Mouse (Mus musculus): Measurements from ENCODE around the gene Pygb. TPM values are rescaled to one million over a fixed set of nuclear protein-coding genes. Genes with fewer than 3 reads are reported as not detected.

Pygb gene
- total and polyA plus RNA-seq, 3 experiments: 36.4 to 47.7 (median 43.2) TPM

DNA sequence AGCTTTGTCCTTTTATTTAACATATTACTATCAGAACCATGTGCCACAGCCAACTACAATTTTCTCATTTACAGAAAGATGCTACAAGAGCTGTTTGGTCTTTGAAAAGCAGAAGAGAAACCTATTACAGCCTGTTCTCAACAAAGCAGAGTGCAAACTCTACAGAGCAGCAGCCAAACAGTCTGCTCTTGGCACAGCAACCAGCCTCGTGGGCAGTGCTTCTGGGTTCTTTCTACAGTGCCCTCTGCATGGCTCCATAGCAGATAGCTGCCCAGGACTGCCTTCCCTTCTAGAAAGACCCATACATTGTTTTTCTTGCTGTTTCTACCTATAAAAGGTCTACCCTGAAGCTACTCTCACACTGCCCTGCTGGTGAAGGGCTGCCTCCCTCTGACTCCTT is 58.3 kb downstream of the Pygb start:
- H3K9ac ChIP-seq (ENCODE audit: insufficient read depth, low read depth): no peak overlapping the region; the same call in 1 of the 2 replicates
- H3K9me3 ChIP-seq (replicated peaks; ENCODE audit: low read length): no peaks in the 10 kb centered on the region
- no peaks in the 10 kb centered on the region for H3K27me3 ChIP-seq (replicated peaks)
- no peaks in the 10 kb centered on the region; the same call in none of the 2 replicates for H3K79me2 ChIP-seq (replicated peaks; ENCODE audit: control insufficient read depth, extremely low read depth, insufficient read depth, poor library complexity, severe bottlenecking)
- no peak overlapping the region; the same call in 1 of the 2 replicates for H3K27ac ChIP-seq (ENCODE audit: insufficient read depth, low read depth)
- TF ChIP-seq KAT2A (IDR thresholded peaks at IDR 0.05; ENCODE audit: insufficient replicate concordance, low read length) (no peak), CHD1 (IDR thresholded peaks at IDR 0.05; ENCODE audit: low read depth, low read length) (no peak), UBTF (IDR thresholded peaks at IDR 0.05; ENCODE audit: low read depth, low read length) (no peak), CHD2 (IDR thresholded peaks at IDR 0.05; ENCODE audit: low read length) (no peak), ELF1 (IDR thresholded peaks at IDR 0.05; ENCODE audit: low read depth, low read length) (no peak), ZC3H11A (IDR thresholded peaks at IDR 0.05; ENCODE audit: low read depth, low read length) (no peak), MAX (IDR thresholded peaks at IDR 0.05; ENCODE audit: low read length) (no peak)
- H3K4me2 ChIP-seq (ENCODE audit: insufficient read depth, low read depth, poor library complexity, severe bottlenecking): peak overlapping the region; percentile 35
- H3K36me3 ChIP-seq (replicated peaks in 1 of 2; ENCODE audit: control insufficient read depth in 1 of 2, insufficient read depth in 1 of 2, low read length in 1 of 2): peaks cover 7 to 54% of the 10 kb centered on the region in 2 experiments
- dilution Hi-C loops (cut with MboI; ENCODE audit: extremely low pct_ligation_motif_present, extremely low pct_unique_long_range_greater_than_20kb, low sequenced_read_pairs): no loop called here
- no peak for DNase-seq (ENCODE audit: extremely low read depth)
- in situ Hi-C loops (cut with MboI; ENCODE audit: low pct_ligation_motif_present, low pct_unique_long_range_greater_than_20kb, low sequenced_read_pairs): loop anchor here (25.0 kb wide), 1 partner anchor 168 kb away; no protein-coding TSS in a partner anchor
- H3K4me1 ChIP-seq (ENCODE audit: control insufficient read depth in 1 of 2, insufficient read depth in 2 of 2): peaks cover 41 to 68% of the 10 kb centered on the region in 2 experiments
- H3K4me3 ChIP-seq (replicated peaks in 1 of 3; ENCODE audit: low read depth in 2 of 3, low read length in 2 of 3, poor library complexity in 1 of 3): no peak overlapping the region

DNA sequence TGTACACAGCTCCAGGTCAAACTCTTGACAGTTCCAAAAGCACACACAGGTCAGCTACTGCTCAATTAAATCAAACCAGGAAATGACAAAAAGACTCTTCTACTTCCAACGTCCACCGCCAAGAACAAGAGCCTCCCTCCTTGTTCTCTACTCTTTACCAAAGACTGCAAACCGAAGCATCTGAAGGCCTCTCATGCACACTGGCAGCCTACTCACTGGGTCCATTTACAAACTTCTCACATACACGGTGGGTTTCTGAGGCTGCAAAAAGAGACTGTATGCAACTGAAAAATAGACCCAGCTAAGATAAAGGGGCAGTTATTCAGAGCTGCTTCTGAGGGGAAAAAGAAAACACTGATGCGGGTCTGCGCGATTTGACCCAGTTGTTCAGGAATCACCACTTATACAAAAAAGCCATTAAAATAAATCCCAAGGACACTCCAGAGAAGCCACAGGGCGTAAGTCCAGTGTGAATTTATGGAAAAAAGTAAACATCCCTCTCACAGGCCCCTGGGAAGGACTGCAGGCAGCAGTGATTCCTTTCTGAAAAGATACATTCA is 61.0 kb downstream of the Pygb start:
- H3K9ac ChIP-seq (ENCODE audit: insufficient read depth, low read depth): no peak overlapping the region
- TF ChIP-seq UBTF (IDR thresholded peaks at IDR 0.05; ENCODE audit: low read depth, low read length): no peak
- no peak for TF ChIP-seq MAFK (IDR thresholded peaks at IDR 0.05; ENCODE audit: insufficient replicate concordance, low read length)
- TF ChIP-seq RCOR1 (conservative IDR thresholded peaks at IDR 0.05; ENCODE audit: low read depth, low read length): no peak
- H3K4me3 ChIP-seq (replicated peaks in 1 of 3; ENCODE audit: low read depth in 2 of 3, low read length in 2 of 3, poor library complexity in 1 of 3): no peak overlapping the region
- peaks cover 28 to 46% of the 10 kb centered on the region in 2 experiments for H3K4me1 ChIP-seq (ENCODE audit: control insufficient read depth in 1 of 2, insufficient read depth in 2 of 2)
- peaks cover 7 to 52% of the 10 kb centered on the region in 2 experiments for H3K36me3 ChIP-seq (replicated peaks in 1 of 2; ENCODE audit: control insufficient read depth in 1 of 2, insufficient read depth in 1 of 2, low read length in 1 of 2)
- no peaks in the 10 kb centered on the region; the same call in none of the 2 replicates for H3K79me2 ChIP-seq (replicated peaks; ENCODE audit: control insufficient read depth, extremely low read depth, insufficient read depth, poor library complexity, severe bottlenecking)
- no peaks in the 10 kb centered on the region for H3K27me3 ChIP-seq (replicated peaks)
- in situ Hi-C loops (cut with MboI; ENCODE audit: low pct_ligation_motif_present, low pct_unique_long_range_greater_than_20kb, low sequenced_read_pairs): loop anchor here (25.0 kb wide), 1 partner anchor 165 kb away; no protein-coding TSS in a partner anchor
- H3K9me3 ChIP-seq (replicated peaks; ENCODE audit: low read length): no peaks in the 10 kb centered on the region
- H3K27ac ChIP-seq (ENCODE audit: insufficient read depth, low read depth): no peak overlapping the region
- no peak overlapping the region for H3K4me2 ChIP-seq (ENCODE audit: insufficient read depth, low read depth, poor library complexity, severe bottlenecking)
- dilution Hi-C loops (cut with MboI; ENCODE audit: extremely low pct_ligation_motif_present, extremely low pct_unique_long_range_greater_than_20kb, low sequenced_read_pairs): no loop called here
- DNase-seq (ENCODE audit: extremely low read depth): no peak

DNA sequence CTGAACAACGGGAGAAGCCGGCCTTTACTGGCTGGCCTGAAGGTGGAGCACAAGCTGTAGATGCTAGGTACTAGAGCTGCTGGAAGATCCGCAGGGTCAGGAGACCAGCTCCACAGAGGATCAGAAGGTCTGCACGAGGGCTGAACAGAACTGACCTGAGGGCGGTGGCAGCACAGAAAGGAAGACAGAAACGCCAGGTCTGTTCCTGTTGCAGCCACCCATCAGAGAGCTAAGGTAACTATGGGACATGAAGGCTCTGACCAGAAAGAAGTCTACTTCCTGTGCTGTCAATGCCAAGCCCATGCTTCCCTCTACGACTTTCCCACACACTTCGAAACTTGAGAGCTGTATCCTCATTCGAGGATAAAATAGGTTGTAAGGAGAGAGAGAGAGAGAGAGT is 64.7 kb downstream of the Pygb start:
- in situ Hi-C loops (cut with MboI; ENCODE audit: low pct_ligation_motif_present, low pct_unique_long_range_greater_than_20kb, low sequenced_read_pairs) (no loop called here), dilution Hi-C loops (cut with MboI; ENCODE audit: extremely low pct_ligation_motif_present, extremely low pct_unique_long_range_greater_than_20kb, low sequenced_read_pairs) (no loop called here)
- no peak for DNase-seq (ENCODE audit: extremely low read depth)
- Histone ChIP-seq H3K4me3 (replicated peaks in 1 of 3; ENCODE audit: low read depth in 2 of 3, low read length in 2 of 3, poor library complexity in 1 of 3) (no peak overlapping the region), H3K9me3 (replicated peaks; ENCODE audit: low read length) (no peaks in the 10 kb centered on the region), H3K27me3 (replicated peaks) (no peaks in the 10 kb centered on the region), H3K4me2 (ENCODE audit: insufficient read depth, low read depth, poor library complexity, severe bottlenecking) (no peak overlapping the region), H3K4me1 (ENCODE audit: control insufficient read depth in 1 of 2, insufficient read depth in 2 of 2) (peaks cover under 1 to 9% of the 10 kb centered on the region in 2 experiments; a peak in 3 of 4 replicates), H3K79me2 (replicated peaks; ENCODE audit: control insufficient read depth, extremely low read depth, insufficient read depth, poor library complexity, severe bottlenecking) (no peaks in the 10 kb centered on the region; the same call in none of the 2 replicates), H3K9ac (ENCODE audit: insufficient read depth, low read depth) (no peak overlapping the region), H3K27ac (ENCODE audit: insufficient read depth, low read depth) (no peak overlapping the region), H3K36me3 (replicated peaks in 1 of 2; ENCODE audit: control insufficient read depth in 1 of 2, insufficient read depth in 1 of 2, low read length in 1 of 2) (peaks cover 11 to 51% of the 10 kb centered on the region in 2 experiments)
- TF ChIP-seq CTCF (conservative IDR thresholded peaks at IDR 0.05 in 1 of 2, IDR thresholded peaks at IDR 0.05 in 1 of 2; ENCODE audit: low read depth in 2 of 2, low read length in 2 of 2): peak in 1 of 2 experiments; percentile 24; a peak in 2 of 4 replicates
- TF ChIP-seq ZNF384 (IDR thresholded peaks at IDR 0.05; ENCODE audit: low read depth, low read length): no peak
